Mouse (Mus musculus): ENCODE measurements at regions not wholly inside any gene's neighbourhood (a gene's known extent, or its start where the extent isn't known, plus 50 kb on each side); places are given as distances from the start of the nearest gene placed in this dataset.

DNA sequence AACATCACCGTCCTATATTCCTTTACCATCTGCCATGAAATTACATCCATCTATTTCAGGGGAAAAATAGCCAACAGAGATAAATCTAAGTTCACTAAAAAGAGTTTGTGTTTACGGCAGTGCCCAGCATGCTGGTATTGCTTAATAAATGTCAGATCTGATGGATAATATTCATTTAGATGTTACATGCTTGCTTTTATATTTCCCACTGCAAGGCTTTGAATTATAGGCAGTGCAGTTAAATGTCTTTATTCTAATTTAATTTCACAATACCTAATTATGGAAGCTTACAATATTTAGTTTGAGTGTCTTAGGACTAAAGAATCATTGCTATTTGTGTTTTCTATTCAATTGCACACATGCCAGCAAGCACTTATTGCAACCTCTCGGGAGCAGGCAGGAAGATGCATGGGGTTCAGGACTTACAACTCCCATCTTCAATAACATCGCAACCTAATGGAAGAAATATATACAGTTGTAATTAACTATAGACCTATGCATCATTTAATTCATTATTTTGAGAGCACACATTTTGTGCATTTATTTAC, 1899.4 kb upstream of the Sel1l start:
- TF ChIP-seq CTCF (IDR thresholded peaks at IDR 0.05; ENCODE audit: low read depth, low read length) (no peak), POLR2AphosphoS5 (IDR thresholded peaks at IDR 0.05; ENCODE audit: insufficient replicate concordance, low read depth, low read length) (no peak), TAL1 (conservative IDR thresholded peaks at IDR 0.05; ENCODE audit: low read depth, low read length) (no peak), GATA1 (IDR thresholded peaks at IDR 0.05; ENCODE audit: borderline replicate concordance, low read length) (no peak)
